Mouse (Mus musculus) embryonic facial prominence, embryonic 13.5 days (tissue): ENCODE measurements around the gene Cdc6. TPM values are rescaled to one million over a fixed set of nuclear protein-coding genes. Genes with fewer than 3 reads are reported as not detected.

Experiments
- ATAC-seq: fragments of 200-750 bp; cut with Nextera tagmentation; 2 replicates; pipeline ENCODE4 v1.8.0; 2017; ENCODE audit warnings: low read depth; ENCODE audit not compliant: insufficient number of reproducible peaks, insufficient read depth, low FRiP score, low TSS enrichment
- H3K27ac ChIP-seq: fragments of 300-500 bp; sonication (generic); 2 replicates; pipeline ENCODE4 v1.5.1; 2015; ENCODE audit warnings: moderate library complexity, mild to moderate bottlenecking, inconsistent platforms
- H3K27me3 ChIP-seq: fragments of 300-500 bp; sonication (generic); 2 replicates; pipeline ENCODE4 v1.6.1; 2015; ENCODE audit warnings: mild to moderate bottlenecking, inconsistent platforms
- H3K36me3 ChIP-seq: fragments of 300-500 bp; sonication (generic); 2 replicates; pipeline ENCODE4 v1.6.1; 2015; ENCODE audit warnings: mild to moderate bottlenecking, inconsistent platforms
- H3K4me1 ChIP-seq: fragments of 300-500 bp; sonication (generic); 2 replicates; pipeline ENCODE4 v1.6.1; 2015; ENCODE audit warnings: inconsistent platforms
- H3K4me2 ChIP-seq: fragments of 300-500 bp; sonication (generic); 2 replicates; pipeline ENCODE4 v1.6.1; 2015; ENCODE audit warnings: moderate library complexity, mild to moderate bottlenecking, inconsistent platforms
- H3K4me3 ChIP-seq: fragments of 300-500 bp; sonication (generic); 2 replicates; pipeline ENCODE4 v1.5.1; 2015; ENCODE audit warnings: mild to moderate bottlenecking, inconsistent platforms
- H3K9ac ChIP-seq: fragments of 300-500 bp; sonication (generic); 2 replicates; pipeline ENCODE4 v1.6.1; 2015; ENCODE audit warnings: mild to moderate bottlenecking, inconsistent platforms
- H3K9me3 ChIP-seq: fragments of 300-500 bp; sonication (generic); 2 replicates; pipeline ENCODE4 v1.6.1; 2016; ENCODE audit warnings: inconsistent platforms
- WGBS: fragments of 180-500 bp; shearing (Covaris S2); methylation state at CpG from one replicate; pipeline ENCODE4 v1.1.7; 2015; ENCODE audit warnings: mixed read lengths; 5-methylcytosine and 5-hydroxymethylcytosine counted together
- polyA plus RNA-seq: library from polyadenylated mRNA; unstranded; fragments of >200 nt; fragmentation: Nextera tagmentation; extraction: Ambion mirVana; gene quantifications from 2 replicates; pipeline ENCODE4 v1.2.1, GENCODE M21; 2015

The Cdc6 gene
- polyA plus RNA-seq, 1 experiment from 2014 or later = 31.5 TPM

DNA sequence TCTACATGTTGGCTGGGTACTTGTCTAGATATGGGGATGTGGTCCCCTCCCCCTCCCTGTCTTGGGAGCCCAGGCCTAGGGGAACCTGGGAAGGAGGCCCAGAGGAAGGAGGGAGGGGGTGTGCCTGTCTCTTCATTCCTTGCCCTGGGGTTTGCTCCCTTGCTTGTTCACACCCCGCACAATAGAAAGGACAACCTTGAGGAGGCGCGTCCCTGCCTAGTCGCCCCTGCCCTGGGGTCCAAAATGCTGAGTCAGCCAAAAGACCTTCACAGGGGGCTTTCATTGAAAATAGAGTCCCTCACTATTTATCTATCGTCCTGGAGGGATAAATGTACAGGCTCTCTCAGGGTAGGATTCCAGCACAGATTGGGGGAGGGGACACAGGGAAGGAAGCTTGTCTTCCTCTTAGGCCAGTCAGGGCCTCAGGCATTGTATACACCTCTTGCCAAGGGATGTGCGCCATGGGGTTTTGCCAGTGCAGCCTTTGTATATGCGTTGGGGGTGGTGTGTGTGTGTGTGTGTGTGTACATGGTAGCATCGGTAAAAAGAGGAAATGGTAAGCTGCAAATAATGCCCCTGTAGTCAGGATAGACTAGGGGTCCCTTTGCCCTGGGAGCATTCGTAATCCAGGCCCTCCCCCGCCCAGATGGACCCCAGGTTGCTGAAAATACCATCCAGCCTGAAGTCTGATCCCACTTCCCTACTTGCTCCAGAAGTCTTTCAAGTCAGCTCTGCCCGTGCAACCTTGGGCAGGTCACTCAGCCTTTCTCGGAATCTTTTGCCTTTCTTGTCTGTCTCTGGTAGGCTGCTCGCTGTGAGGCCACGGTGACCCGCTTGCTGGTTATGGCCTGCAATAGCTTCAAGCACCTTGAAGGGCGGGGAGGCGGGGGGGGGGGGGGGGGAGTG lies 47.5 kb downstream of the Cdc6 start:
- Histone ChIP-seq H3K9ac (0 out of 2 replicates have a peak overlapping the region, but pooled peaks have one; percentile 46), H3K4me3 (peak overlapping the region; percentile 1; the same call in 1 of the 2 replicates), H3K27ac (peak overlapping the region; percentile 75), H3K4me1 (peaks cover 74% of the 10 kb centered on the region), H3K27me3 (no peaks in the 10 kb centered on the region), H3K9me3 (no peaks in the 10 kb centered on the region), H3K36me3 (peaks cover 52% of the 10 kb centered on the region), H3K4me2 (peak overlapping the region; percentile 35)
- ATAC-seq = no peak
- WGBS = 13% methylated on average over 17 of the region's 17 CpGs

DNA sequence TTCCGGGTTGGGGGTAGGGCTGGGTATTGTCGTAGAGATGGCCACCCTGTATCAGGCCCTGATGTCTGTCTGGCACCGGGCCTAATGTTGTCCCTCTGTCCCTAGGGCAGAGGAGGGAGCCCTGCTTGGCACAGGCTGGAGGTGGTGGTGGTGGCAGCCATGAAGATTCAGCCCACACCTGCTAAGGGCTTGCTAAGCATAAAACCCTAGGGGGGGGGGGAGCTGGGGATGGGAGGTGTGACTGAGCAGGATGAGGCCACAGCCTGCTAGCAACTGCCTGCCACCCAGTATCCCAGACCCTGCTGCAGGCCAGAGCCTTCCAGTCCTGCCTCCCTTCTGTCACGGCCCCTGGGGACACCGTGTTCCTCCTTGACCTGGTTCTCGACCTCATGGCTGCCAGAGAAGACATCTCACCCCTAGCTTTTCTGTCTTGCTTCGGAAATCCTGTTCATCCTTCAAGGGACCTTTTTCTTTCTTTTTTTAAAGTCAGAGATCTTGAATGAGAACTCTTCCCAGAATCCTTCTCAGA lies 48.2 kb downstream of the Cdc6 start:
- whole genome bisulfite sequencing = 38% methylated on average over 7 of the region's 7 CpGs
- Histone ChIP-seq H3K9me3 (no peaks in the 10 kb centered on the region), H3K9ac (no peak overlapping the region), H3K36me3 (peaks cover 45% of the 10 kb centered on the region), H3K27ac (peak overlapping the region; percentile 39; the same call in 1 of the 2 replicates), H3K4me3 (no peak overlapping the region), H3K4me2 (no peak overlapping the region), H3K4me1 (peaks cover 73% of the 10 kb centered on the region), H3K27me3 (no peaks in the 10 kb centered on the region)
- no peak for ATAC-seq

DNA sequence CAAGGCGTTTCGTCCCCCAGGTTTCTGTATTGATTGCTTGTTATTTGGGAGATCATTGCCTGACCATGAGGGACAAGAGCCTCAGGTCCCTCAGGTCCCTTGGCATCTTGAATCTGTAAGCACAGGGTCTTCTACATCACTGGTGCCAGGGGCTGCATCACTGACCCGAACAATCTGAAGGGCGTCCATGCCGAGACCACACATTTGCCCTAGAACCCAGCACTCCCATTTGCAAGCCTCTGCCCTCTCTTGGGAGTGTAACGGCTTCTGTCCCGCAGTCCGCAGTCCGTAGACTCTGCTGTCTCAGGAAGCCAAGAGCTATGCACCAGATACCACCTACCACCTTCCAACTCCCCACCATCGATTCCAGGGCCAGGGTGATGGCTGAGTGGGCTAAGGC lies 48.7 kb downstream of the Cdc6 start:
- Histone ChIP-seq H3K4me2 (no peak overlapping the region), H3K4me3 (no peak overlapping the region), H3K27ac (no peak overlapping the region), H3K36me3 (peaks cover 39% of the 10 kb centered on the region), H3K9ac (no peak overlapping the region), H3K27me3 (no peaks in the 10 kb centered on the region), H3K4me1 (peaks cover 73% of the 10 kb centered on the region), H3K9me3 (no peaks in the 10 kb centered on the region)
- no peak for ATAC-seq
- 79% methylated on average over 10 of the region's 10 CpGs for WGBS

DNA sequence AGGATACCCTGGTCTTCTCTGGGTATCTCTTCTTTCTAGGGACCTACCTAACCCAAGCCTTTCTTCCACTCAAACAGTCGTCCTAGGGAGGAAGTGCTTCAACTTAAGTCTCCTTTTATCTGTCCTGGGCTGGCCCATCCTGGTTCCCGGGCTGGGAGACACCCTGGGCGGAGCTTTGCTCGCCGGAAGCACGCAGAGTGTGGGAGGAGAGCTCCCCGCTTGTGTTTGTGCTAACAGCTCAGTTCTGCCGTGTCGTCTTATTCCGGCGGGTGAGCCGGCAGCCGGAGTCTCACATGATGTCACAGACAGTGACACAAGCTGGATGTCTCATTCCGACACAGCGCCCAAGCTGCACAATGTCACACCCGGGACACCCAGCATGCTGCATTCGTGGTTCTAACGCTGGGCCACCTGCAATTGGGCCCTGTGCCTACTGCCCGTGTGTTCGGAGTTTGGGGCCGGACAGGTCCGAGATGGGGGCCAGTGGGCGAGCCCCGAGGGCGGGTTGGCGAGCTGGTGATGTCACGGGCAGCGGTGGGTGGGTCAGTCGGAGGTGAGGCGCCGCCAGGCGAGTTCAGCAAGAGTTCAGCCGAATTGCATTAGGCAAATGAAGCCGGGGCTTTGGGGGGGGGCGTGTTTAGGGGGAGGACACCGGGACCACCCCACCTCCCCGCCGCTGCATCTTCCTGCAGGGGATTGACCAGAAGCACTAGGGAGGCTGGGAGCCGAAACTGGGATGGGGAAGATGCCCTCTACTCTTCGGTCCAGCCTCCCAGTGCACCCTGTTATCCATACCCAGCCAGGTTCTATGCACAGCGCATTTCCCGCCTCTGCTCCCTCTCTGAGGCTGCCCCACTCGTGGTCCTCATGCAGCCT lies 52.1 kb downstream of the Cdc6 start:
- Histone ChIP-seq H3K9me3 (no peaks in the 10 kb centered on the region), H3K4me1 (peaks cover 76% of the 10 kb centered on the region), H3K36me3 (peaks cover 27% of the 10 kb centered on the region), H3K27ac (peak overlapping the region; percentile 69), H3K4me2 (peak overlapping the region; percentile 96), H3K27me3 (no peaks in the 10 kb centered on the region), H3K9ac (peak overlapping the region; percentile 72), H3K4me3 (peak overlapping the region; percentile 58)
- WGBS = under 1% methylated on average over 43 of the region's 43 CpGs
- no peak for ATAC-seq

DNA sequence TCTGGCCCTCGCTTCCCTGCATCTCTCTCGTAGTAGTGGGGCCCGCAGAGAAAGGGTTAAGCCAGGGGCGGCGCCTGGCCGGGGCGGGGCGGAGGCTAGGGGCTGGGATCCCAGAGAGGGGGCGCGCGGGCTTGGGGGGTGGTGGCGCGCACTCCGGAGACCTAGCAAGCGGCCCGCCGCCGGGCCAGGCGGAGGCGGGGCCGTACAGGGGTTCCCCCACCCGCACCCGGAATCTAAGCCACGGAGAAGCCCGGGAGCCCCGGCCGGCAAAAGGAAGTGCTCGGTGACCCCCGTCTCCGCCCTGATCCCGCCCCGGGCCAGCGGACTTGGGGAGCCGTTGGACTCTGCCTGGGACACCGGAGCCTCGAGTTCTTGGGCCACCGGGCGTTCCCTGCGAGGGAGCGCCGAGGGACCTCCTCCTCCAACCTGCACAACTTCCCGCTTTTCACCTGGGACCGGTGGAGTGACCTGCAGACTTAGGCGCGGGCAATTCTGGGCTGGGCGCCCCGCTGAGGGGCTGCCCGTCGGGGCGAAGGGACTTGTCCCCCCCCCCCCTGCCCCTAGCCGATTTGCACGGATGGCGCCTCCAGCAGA lies 52.8 kb downstream of the Cdc6 start:
- Histone ChIP-seq H3K27me3 (no peaks in the 10 kb centered on the region), H3K9ac (peak overlapping the region; percentile 72), H3K4me2 (peak overlapping the region; percentile 96), H3K27ac (peak overlapping the region; percentile 69), H3K4me3 (peak overlapping the region; percentile 58), H3K36me3 (peaks cover 27% of the 10 kb centered on the region), H3K9me3 (no peaks in the 10 kb centered on the region), H3K4me1 (peaks cover 76% of the 10 kb centered on the region)
- under 1% methylated on average over 51 of the region's 53 CpGs for WGBS
- no peak for ATAC-seq

DNA sequence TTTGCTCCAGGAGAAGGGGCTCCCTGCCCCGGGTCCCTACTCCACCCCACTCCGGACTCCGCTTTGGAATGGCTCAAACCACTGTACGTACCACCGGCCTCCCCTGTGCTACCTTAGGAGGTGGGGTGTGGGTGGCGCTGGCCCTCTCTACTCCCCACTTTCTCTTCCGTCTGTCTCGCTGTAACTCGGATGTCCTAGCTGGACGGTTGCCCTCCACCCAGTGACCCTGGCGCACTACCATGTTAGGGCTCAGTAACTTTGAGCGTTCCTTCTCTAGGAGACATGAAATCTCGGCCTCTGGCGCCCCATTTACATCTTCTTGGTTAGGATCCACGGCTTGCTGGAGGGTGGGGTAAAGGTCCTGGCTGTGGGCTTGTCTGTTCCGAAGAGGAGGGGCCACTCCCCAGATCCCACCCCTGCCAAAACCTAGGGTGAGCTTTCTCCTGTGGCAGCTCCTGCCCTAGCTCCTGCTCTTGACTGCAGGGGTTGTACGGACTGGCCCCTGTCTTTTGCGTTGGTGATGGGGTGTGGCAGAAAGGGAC lies 53.5 kb downstream of the Cdc6 start:
- Histone ChIP-seq H3K9ac (peak overlapping the region; percentile 72), H3K27me3 (no peaks in the 10 kb centered on the region), H3K4me3 (peak overlapping the region; percentile 58), H3K27ac (peak overlapping the region; percentile 69), H3K4me2 (peak overlapping the region; percentile 96), H3K9me3 (no peaks in the 10 kb centered on the region), H3K36me3 (peaks cover 25% of the 10 kb centered on the region), H3K4me1 (peaks cover 78% of the 10 kb centered on the region)
- no peak for ATAC-seq
- 8% methylated on average over 18 of the region's 18 CpGs for WGBS

DNA sequence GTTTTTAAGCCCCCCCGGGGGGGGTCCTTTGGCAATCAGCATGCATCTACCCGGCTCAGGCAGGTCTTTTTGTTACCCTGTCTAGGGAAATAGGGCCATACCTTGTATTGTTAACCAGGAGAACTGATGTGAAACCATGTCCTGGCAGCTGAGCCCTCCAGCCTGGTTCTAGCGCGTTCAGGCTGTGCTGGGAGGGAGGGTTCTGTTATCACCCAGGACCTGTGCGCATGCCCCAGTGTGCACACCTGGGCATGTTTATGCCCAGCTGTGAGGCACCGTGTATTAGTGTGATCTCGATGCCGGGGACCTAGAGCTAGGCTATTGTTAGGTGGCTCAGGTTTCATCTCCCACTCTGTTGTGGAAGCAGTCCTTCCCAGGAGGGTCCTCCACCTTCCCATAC lies 54.2 kb downstream of the Cdc6 start:
- Histone ChIP-seq H3K36me3 (peaks cover 25% of the 10 kb centered on the region), H3K27ac (peak overlapping the region; percentile 90; the same call in 1 of the 2 replicates), H3K4me1 (peaks cover 84% of the 10 kb centered on the region), H3K4me2 (peak overlapping the region; percentile 96), H3K9ac (peak overlapping the region; percentile 72), H3K4me3 (peak overlapping the region; percentile 58), H3K9me3 (no peaks in the 10 kb centered on the region), H3K27me3 (no peaks in the 10 kb centered on the region)
- no peak for ATAC-seq
- 8% methylated on average over 8 of the region's 8 CpGs for WGBS

DNA sequence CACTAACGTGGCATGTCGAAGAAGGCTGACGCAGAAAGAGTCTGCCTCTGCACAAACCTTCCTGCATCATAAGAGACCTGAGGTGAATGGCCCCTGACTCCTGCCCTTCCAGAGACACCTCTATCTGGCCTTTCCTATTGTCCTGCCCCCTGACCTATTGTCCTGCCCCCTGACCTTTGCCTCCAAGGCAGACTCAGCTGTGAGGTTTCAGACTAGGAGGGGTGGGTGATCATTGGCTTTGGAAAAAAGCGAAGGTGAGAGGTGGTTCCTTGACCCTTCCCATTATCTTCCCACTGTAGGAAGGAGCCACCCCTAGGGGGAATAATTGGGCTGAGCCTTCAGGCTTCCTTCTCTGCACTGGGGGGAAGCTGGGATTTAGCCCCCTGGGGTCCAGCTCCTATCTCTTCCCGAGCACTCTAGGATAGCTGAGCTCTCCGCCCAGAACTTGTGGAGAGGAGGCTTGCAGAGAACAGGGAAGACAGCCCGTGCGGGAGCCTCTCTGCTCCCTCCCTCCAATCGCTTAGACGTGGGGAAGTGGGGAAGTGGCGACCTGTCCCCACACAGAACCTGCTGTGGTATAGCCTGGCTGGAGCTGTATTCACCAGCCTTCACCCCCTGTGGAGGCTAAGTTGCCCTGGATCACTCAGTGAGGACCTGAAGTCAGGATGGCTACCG lies 55.0 kb downstream of the Cdc6 start:
- H3K4me2 ChIP-seq = peak overlapping the region; percentile 96
- WGBS = 16% methylated on average over 12 of the region's 12 CpGs
- H3K4me3 ChIP-seq = peak overlapping the region; percentile 58
- no peaks in the 10 kb centered on the region for H3K9me3 ChIP-seq
- peak overlapping the region; percentile 90 for H3K27ac ChIP-seq
- no peaks in the 10 kb centered on the region for H3K27me3 ChIP-seq
- H3K36me3 ChIP-seq = peaks cover 23% of the 10 kb centered on the region
- peak overlapping the region; percentile 72 for H3K9ac ChIP-seq
- ATAC-seq = no peak
- H3K4me1 ChIP-seq = peaks cover 92% of the 10 kb centered on the region

DNA sequence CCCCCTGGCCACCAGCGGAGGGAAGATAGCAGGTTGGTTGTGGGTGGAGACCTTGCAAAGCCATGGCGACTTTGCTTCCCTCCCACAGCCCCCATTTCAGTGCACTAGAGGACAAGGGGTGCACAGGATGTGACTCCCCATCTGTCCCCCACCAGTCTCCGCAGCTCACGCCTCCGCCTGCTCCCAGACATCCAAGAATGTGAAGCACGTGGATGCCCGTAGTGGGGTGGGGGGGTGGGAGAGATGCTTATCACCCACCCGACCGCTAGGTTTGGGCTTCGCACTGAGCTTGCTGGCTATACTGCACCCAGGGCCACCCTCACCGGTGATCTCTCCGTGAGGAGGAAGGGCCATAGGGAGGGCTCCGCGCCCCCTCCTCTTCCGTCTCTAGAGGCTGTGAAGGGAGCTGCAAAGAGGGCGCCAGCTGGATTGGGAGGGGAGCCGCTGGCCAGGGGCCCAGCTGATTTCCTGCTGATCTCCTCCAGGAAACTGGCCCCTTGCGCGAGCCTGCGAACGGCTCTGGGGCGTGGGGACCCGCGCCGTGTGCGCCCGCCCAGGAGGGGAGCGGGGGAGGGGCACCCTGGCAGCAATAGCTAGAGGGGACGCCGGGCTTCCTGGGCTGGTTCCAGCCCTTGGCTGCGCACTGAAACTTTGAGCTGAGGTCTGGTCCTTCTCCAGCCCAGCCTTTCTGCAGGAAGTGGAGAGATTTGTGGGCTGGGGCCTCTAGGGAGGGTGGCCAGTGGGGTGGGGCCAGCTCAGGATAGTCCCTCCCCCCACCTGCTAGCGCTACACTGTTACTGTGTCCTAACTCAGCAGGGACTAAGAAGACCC lies 55.8 kb downstream of the Cdc6 start:
- Histone ChIP-seq H3K9ac (peak overlapping the region; percentile 72), H3K27me3 (no peaks in the 10 kb centered on the region), H3K27ac (peak overlapping the region; percentile 90), H3K4me1 (peaks cover 97% of the 10 kb centered on the region), H3K36me3 (peaks cover 23% of the 10 kb centered on the region), H3K4me3 (peak overlapping the region; percentile 58), H3K9me3 (no peaks in the 10 kb centered on the region), H3K4me2 (peak overlapping the region; percentile 96)
- under 1% methylated on average over 32 of the region's 32 CpGs for WGBS
- peak; percentile 76 for ATAC-seq

DNA sequence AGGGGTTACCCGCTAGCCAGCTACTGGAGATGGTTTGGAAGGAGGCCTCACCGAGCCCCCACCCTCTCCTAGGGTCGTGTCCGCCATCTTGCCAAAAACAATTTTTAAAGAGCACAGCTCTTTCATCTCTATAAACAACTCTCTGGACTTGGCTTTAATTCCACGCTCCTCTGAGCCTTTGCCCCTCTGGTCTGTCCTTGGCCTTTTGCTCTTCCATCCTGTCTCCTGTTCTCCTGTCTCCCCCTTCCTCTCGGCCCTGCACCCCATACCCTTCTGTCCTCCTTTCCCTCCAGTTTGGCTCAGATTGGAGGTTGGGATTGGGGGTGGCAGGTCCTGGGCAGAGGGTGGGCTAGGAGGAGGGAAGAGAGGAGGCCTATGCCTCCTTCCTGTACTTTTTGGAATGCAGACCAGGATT lies 56.6 kb downstream of the Cdc6 start:
- peak overlapping the region; percentile 72; the same call in 1 of the 2 replicates for H3K9ac ChIP-seq
- peak overlapping the region; percentile 90 for H3K27ac ChIP-seq
- H3K4me2 ChIP-seq = peak overlapping the region; percentile 96
- H3K27me3 ChIP-seq = no peaks in the 10 kb centered on the region
- peaks cover 29% of the 10 kb centered on the region for H3K36me3 ChIP-seq
- no peaks in the 10 kb centered on the region for H3K9me3 ChIP-seq
- 18% methylated on average over 6 of the region's 6 CpGs for WGBS
- no peak for ATAC-seq
- H3K4me3 ChIP-seq = peak overlapping the region; percentile 58
- H3K4me1 ChIP-seq = peaks cover 99% of the 10 kb centered on the region
